Mouse (Mus musculus) heart, embryonic 15.5 days (tissue): ENCODE data around the gene Zfp575. TPM values are rescaled to one million over a fixed set of nuclear protein-coding genes. Genes with fewer than 3 reads are reported as not detected.
"Not testable (repeated sequence)": the region's sequence is repeated elsewhere in the genome, so short reads cannot be mapped to it uniquely, and the experiment has no call there.

Source experiments
- ATAC-seq: fragments of 200-750 bp; cut with Nextera tagmentation; replicated peaks from 2 replicates; pipeline ENCODE4 v1.8.0; 2017; ENCODE audit warnings: low read depth, moderate TSS enrichment; ENCODE audit not compliant: insufficient number of reproducible peaks, insufficient read depth, low FRiP score
- H3K27ac ChIP-seq: fragments of 300-500 bp; sonication (generic); 2 replicates; pipeline ENCODE4 v1.5.1; 2015; ENCODE audit warnings: mild to moderate bottlenecking, inconsistent platforms
- H3K27me3 ChIP-seq: fragments of 300-500 bp; sonication (generic); 2 replicates; pipeline ENCODE4 v1.6.1; 2015; ENCODE audit warnings: inconsistent platforms
- H3K36me3 ChIP-seq: fragments of 300-500 bp; sonication (generic); 2 replicates; pipeline ENCODE4 v1.6.1; 2015; ENCODE audit warnings: mild to moderate bottlenecking, inconsistent platforms
- H3K4me1 ChIP-seq: fragments of 300-500 bp; sonication (generic); replicated peaks from 2 replicates; pipeline ENCODE4 v1.6.1; 2015; ENCODE audit warnings: inconsistent platforms
- H3K4me2 ChIP-seq: fragments of 300-500 bp; sonication (generic); 2 replicates; pipeline ENCODE4 v1.6.1; 2015; ENCODE audit warnings: inconsistent platforms, mild to moderate bottlenecking, moderate library complexity
- H3K4me3 ChIP-seq: fragments of 300-500 bp; sonication (generic); 2 replicates; pipeline ENCODE4 v1.5.1; 2015; ENCODE audit warnings: mild to moderate bottlenecking, inconsistent platforms
- H3K9ac ChIP-seq: fragments of 300-500 bp; sonication (generic); 2 replicates; pipeline ENCODE4 v1.6.1; 2015; ENCODE audit warnings: mild to moderate bottlenecking, inconsistent platforms
- H3K9me3 ChIP-seq: fragments of 300-500 bp; sonication (generic); replicated peaks from 2 replicates; pipeline ENCODE4 v1.6.1; 2016; ENCODE audit warnings: inconsistent platforms
- WGBS: fragments of 180-500 bp; shearing (Covaris S2); methylation state at CpG from one replicate; pipeline ENCODE4 v1.1.7; 2015; ENCODE audit warnings: mixed read lengths; 5-methylcytosine and 5-hydroxymethylcytosine counted together
- polyA plus RNA-seq: library from polyadenylated mRNA; unstranded; fragments of >200 nt; fragmentation: Nextera tagmentation; extraction: Ambion mirVana; gene quantifications from 2 replicates; pipeline ENCODE4 v1.2.1, GENCODE M21; 2015

Gene Zfp575
- 0.92 and 1.4 TPM in 2 replicates for polyA plus RNA-seq

DNA sequence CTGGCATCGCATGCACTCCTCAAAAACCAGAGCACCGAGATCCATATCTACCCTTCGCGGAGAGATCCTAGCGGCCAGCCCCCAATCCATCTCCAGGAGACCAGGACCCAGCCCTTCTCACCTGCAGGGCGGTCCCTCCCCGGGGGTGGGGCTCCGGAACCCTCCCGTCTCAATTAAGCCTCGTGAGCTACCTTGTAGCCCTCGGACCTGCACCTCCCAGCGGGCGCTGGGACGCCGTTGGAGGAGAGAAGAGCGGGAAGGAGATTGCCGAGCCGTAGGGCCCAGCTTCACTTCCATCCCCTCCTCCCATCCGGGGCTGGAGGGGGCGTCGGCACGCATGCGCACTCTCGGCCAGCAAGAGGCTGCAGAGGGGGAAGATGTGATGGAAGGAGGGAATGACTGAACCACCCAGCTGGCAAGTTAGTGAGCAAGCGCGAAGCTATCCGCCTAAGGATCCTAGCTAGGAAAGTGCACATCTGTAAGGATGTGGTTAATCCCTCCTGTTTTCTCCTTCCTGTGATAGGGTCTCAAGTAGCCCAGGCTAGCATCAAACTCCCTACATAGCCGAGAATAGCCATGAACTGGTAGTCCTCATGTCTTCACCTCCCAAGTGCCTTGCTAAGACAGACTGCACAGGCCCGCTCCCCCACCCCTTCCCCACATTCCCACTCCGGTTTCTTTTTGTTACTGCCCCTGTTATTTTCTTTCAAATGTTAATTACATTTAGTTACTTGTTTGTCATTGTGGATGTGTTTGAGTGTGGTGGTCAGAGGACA lies at the start of gene Zfp575, which contains the start of gene Ethe1:
Gene Zfp575 (minus strand): TSS at position 312 of the 776 bp plus-strand sequence.
Gene Ethe1 (plus strand): TSS at position 214 of the 776 bp plus-strand sequence.
- Histone ChIP-seq H3K4me1 (peaks cover 10% of the 10 kb centered on the region), H3K4me3 (peak within 1 kb of the TSS; percentile 52), H3K27ac (no peak within 1 kb of the TSS), H3K36me3 (no peaks in the 10 kb centered on the region), H3K27me3 (peaks cover 38% of the 10 kb centered on the region), H3K9ac (peak within 1 kb of the TSS; percentile 47), H3K9me3 (no peaks in the 10 kb centered on the region), H3K4me2 (peak within 1 kb of the TSS; percentile 75)
- ATAC-seq, result peak; percentile 47; the same call in 1 of the 2 replicates
- 8% methylated on average over 29 of the region's 30 CpGs for WGBS

DNA sequence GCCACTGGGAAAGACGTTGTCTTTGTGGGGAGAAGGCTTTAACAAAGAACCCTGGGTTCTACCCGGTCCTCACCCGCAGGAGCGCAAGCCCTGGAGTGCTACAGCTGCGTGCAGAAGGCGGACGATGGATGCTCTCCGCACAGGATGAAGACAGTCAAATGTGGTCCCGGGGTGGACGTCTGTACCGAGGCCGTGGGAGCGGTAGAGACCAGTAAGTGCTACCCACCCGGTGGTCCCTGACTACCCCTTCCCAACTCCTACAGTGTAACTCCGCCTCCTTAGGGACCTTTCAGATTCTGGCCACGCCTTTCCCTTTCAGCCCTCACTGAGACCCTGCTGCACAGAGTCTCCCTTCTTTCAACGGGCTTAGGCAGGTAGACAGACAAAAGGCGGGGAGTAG lies 49.6 kb upstream of the Zfp575 start:
- H3K4me1 ChIP-seq, result peaks cover 11% of the 10 kb centered on the region
- no peak overlapping the region for H3K27ac ChIP-seq
- ATAC-seq, result no peak
- no peaks in the 10 kb centered on the region for H3K9me3 ChIP-seq
- H3K36me3 ChIP-seq, result no peaks in the 10 kb centered on the region
- WGBS, result 3% methylated on average over 18 of the region's 18 CpGs
- peaks cover 73% of the 10 kb centered on the region for H3K27me3 ChIP-seq
- no peak overlapping the region for H3K9ac ChIP-seq
- H3K4me3 ChIP-seq, result no peak overlapping the region; the same call in 1 of the 2 replicates
- no peak overlapping the region for H3K4me2 ChIP-seq

DNA sequence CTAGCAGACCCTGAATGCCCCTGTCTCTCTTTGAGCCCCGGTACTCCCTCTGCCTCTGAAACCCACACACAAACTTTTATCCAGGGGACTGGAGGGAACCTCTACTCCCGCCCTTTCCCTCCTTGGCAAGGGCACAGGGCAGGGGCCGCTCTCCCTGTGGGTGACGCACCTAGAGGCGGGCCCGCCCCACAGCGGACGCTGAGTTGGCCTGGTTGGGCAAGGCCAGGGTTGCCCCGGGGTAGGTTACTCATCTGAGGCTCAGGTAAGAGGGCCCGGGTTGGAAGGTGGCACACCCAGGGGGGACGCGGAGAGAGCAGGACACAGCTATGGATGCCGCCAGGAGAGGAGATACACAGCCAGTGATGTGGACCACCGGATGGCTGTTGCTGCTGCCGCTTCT lies 48.8 kb upstream of the Zfp575 start, which contains the start of gene Lypd3:
Gene Lypd3 (plus strand): TSS at position 287 of the 400 bp plus-strand sequence.
- no peak for ATAC-seq
- H3K9ac ChIP-seq, result no peak within 1 kb of the TSS
- H3K27me3 ChIP-seq, result peaks cover 67% of the 10 kb centered on the region
- peaks cover 11% of the 10 kb centered on the region for H3K4me1 ChIP-seq
- no peak within 1 kb of the TSS; the same call in 1 of the 2 replicates for H3K4me3 ChIP-seq
- H3K36me3 ChIP-seq, result no peaks in the 10 kb centered on the region
- H3K27ac ChIP-seq, result no peak within 1 kb of the TSS
- WGBS, result 20% methylated on average over 15 of the region's 15 CpGs
- H3K4me2 ChIP-seq, result no peak within 1 kb of the TSS
- no peaks in the 10 kb centered on the region for H3K9me3 ChIP-seq

DNA sequence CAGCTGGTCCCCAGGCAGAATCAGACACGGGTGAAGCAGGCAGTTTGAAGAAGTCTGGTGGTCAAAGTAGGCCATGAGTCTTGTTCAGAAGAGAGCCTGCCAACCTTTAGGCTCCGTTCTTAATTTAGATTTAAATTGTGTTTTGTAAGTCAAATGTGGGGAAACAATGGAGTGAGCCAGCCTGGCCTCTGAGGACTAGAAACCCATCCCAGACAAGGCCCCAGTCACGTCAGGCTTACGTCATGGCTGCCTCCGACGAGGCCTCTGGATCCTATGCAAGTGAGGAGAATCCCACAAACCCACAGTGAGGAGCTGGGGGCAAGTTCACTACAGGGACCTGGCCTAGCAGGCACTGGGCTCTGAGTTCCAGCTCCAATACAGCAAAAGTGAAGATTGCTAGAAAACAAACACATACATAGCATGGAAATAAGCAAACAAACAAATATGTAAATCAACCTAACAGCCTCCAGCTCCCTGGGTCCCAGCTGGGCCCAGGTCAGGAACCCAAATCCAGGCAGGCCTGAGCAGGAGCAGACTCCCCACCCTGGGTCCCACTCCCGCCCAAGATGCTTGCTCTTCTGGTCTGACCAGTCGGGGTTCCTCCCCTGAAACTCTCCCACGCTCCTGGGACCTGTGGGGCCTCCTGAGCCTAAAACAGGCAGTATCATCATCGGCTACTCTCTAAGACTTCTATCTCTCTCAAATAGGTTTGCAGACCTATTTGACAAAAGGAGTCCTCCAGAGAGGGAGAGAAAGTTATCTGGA lies 42.9 kb upstream of the Zfp575 start:
- no peak for ATAC-seq
- no peak overlapping the region for H3K27ac ChIP-seq
- 80% methylated on average over 10 of the region's 10 CpGs for WGBS

DNA sequence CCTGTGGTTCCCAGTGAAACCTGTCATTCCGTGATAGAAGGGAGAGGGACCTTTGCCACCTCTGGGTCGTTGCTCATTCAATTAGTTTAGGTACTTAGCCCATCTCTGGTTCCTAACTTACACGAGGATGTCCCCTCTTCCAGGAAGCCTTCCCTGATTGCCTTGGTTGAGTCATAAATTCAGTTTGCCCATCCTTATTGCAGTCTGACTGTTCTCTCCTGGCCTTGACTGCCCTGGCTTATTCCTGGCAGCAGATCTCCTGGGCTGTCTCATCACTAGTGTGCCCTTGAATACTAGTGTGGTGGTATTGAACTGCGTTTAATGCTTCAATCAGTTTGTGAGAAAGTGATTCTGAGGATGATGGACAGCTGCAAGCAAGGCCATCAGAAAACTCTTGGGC lies 42.2 kb upstream of the Zfp575 start:
- peaks cover 4% of the 10 kb centered on the region; the same call in 1 of the 2 replicates for H3K27me3 ChIP-seq
- no peaks in the 10 kb centered on the region for H3K36me3 ChIP-seq
- 75% methylated on average over 4 of the region's 4 CpGs for WGBS
- no peak overlapping the region for H3K4me3 ChIP-seq
- no peak for ATAC-seq
- no peak overlapping the region for H3K27ac ChIP-seq
- no peak overlapping the region for H3K4me2 ChIP-seq
- no peak overlapping the region for H3K9ac ChIP-seq
- H3K4me1 ChIP-seq, result peaks cover 5% of the 10 kb centered on the region
- no peaks in the 10 kb centered on the region for H3K9me3 ChIP-seq

More for the DNA sequence above, 42.9 kb upstream of the Zfp575 start:
- Histone ChIP-seq H3K36me3 (no peaks in the 10 kb centered on the region), H3K4me2 (no peak overlapping the region), H3K9ac (no peak overlapping the region), H3K4me3 (no peak overlapping the region), H3K27me3 (peaks cover 8% of the 10 kb centered on the region; the same call in 1 of the 2 replicates), H3K4me1 (peaks cover 5% of the 10 kb centered on the region), H3K9me3 (no peaks in the 10 kb centered on the region)

DNA sequence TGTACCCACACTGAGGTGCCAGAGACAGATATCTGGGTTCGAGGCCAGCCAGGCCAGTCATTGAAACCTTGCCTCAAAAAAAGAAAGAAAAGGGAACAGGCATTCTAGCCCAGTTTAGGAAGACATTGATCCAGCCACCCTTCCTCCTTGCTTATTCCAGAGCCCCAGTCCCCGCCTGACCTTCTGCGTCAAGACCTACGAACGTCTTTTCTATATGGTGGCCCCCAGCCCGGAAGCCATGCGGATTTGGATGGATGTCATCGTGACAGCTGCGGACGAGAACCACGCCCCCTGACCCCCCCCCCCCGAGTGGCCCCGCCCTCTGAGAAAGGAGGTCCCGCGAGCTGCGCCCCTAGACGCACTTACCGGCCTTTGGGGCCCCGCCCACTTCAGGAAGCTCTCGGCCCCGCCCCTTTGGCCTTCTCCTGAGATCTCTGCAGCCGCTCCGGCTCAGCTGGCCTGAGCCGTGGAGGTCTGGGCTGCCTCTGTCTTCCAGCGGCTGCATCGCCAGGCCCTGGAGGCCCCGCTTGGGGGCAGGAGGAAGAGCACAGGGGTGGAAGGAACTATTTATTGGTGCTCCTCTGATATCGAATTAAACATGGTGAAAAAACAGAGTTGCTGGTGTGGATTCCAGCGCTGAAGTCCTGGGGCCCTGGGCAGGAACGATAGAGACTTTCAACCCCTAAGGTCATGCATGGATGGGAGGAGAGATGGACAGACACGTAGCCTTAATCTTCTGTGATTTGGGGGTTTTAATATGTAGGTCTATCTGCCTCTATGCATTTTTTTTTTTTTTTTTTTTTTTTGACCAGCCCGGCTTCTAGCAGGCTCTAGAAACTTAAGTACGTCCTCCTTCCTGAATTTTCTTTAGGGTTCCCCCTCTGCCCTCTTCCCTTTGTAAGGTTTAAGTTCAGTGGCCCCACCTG lies 41.5 kb upstream of the Zfp575 start:
- H3K36me3 ChIP-seq, result no peaks in the 10 kb centered on the region
- H3K4me3 ChIP-seq, result peak overlapping the region; percentile 40
- 0 out of 2 replicates have a peak overlapping the region, but pooled peaks have one; percentile 33 for H3K27ac ChIP-seq
- peak; percentile 87 for ATAC-seq
- peak overlapping the region; percentile 49 for H3K9ac ChIP-seq
- peak overlapping the region; percentile 69 for H3K4me2 ChIP-seq
- H3K27me3 ChIP-seq, result no peaks in the 10 kb centered on the region
- 8% methylated on average over 33 of the region's 33 CpGs for WGBS
- no peaks in the 10 kb centered on the region for H3K9me3 ChIP-seq
- peaks cover 5% of the 10 kb centered on the region for H3K4me1 ChIP-seq

DNA sequence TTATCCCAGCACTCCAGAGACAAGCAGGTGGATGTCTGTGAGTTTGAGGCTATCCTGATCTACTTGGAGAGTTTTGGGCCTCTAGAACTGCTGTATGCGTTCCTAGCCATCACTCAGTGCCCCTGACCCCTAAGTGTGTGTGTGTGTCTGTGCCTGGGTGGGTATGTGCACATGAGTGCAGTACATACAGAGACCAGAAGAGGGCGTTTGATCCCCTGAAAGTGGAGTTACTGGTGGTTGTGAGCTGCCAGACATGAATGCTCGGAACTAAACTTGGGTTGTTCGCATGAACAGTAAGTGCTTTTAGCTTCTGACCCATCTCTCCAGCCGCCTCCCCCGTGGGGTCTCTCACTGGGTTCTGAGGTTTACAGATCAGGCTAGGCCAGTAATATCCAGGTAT lies 35.5 kb upstream of the Zfp575 start:
- no peak for ATAC-seq
- Histone ChIP-seq H3K36me3 (no peaks in the 10 kb centered on the region), H3K4me2 (no peak overlapping the region), H3K4me1 (no peaks in the 10 kb centered on the region), H3K9ac (no peak overlapping the region), H3K9me3 (no peaks in the 10 kb centered on the region), H3K4me3 (no peak overlapping the region), H3K27me3 (0 out of 2 replicates have a peak, but pooled peaks cover 5% of the 10 kb centered on the region), H3K27ac (no peak overlapping the region)
- 76% methylated on average over 6 of the region's 6 CpGs for WGBS

DNA sequence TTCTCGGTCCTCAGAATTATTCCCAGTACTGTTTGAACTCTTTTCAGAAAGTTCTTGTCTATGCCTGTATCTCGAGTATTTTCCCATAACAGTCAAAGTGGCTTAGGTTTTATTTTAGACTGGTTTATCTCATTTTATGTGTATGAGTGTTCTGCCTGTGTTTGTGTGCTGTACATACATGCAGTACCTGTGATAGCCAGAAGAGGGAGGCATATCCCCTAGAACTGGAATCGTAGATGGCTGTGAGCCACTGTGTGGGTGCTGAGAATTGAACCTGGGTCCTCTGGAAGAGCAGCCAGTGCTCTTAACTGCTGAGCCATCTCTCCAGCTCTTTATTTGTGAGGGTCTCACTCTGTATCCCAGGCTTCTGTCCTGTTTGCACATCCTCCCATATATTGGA lies 33.8 kb upstream of the Zfp575 start:
- Histone ChIP-seq H3K9ac (no peak overlapping the region), H3K27ac (no peak overlapping the region), H3K4me2 (no peak overlapping the region), H3K4me1 (no peaks in the 10 kb centered on the region), H3K36me3 (no peaks in the 10 kb centered on the region), H3K27me3 (0 out of 2 replicates have a peak, but pooled peaks cover 5% of the 10 kb centered on the region), H3K9me3 (no peaks in the 10 kb centered on the region), H3K4me3 (no peak overlapping the region)
- 77% methylated on average over 3 of the region's 3 CpGs for WGBS
- no peak for ATAC-seq

DNA sequence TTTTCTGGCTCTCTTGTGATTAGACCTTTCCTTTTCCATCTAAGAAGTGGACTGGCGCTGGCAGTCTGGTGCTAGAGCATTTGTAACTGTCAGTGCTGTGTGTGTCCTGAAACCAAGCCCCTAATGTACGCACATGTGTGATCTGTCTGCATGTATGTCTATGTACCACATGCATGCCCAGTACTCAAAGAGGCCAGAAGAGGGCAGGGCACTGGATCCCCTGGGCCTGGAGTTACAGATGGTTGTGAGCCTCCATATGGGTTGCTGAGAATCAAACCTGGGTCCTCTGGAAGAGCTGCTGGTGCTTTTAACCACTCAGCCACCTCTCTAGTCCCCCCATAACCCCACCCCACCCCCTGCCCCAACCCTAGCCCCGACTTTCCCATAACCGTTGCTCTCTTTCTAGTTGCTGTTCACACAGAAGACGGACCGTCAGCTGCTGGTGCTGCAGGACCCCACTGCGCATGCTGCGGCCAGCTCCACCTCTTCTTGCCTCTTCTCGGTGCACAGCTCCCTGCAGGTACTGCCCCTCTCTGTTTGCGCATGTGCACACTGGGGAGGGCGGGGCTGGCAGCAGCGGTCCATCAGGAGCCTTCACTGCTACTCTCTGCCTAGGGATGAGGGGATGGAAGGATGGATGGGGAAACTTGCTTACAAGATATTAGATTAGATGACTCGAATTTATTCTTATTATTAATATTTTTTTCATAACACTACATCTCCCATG lies 32.4 kb upstream of the Zfp575 start:
- H3K4me2 ChIP-seq, result no peak overlapping the region
- H3K9ac ChIP-seq, result no peak overlapping the region
- 55% methylated on average over 13 of the region's 13 CpGs for WGBS
- H3K4me1 ChIP-seq, result no peaks in the 10 kb centered on the region
- peaks cover 7% of the 10 kb centered on the region; the same call in 1 of the 2 replicates for H3K27me3 ChIP-seq
- H3K9me3 ChIP-seq, result no peaks in the 10 kb centered on the region
- ATAC-seq, result no peak
- no peaks in the 10 kb centered on the region for H3K36me3 ChIP-seq
- no peak overlapping the region for H3K4me3 ChIP-seq
- H3K27ac ChIP-seq, result no peak overlapping the region

DNA sequence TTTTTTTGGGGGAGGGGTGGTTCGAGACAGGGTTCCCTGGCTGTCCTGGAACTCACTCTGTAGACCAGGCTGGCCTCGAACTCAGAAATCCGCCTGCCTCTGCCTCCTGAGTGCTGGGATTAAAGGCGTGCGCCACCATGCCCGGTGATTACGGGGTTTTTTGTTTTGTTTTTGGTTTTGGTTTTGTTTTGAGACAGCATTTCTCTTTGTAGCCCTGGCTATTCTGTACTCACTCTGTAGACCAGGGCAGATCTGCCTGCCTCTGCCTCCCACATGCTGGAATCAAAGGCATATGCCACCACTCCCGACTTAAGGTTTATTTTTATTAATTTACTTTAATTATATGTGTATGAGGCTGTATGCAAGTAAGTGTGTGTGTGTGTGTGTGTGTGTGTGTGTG lies 30.9 kb upstream of the Zfp575 start:
- H3K4me1 ChIP-seq, H3K4me3 ChIP-seq, H3K4me2 ChIP-seq, ATAC-seq, H3K27ac ChIP-seq, H3K9ac ChIP-seq, H3K36me3 ChIP-seq, H3K9me3 ChIP-seq: not testable (repeated sequence)
- peaks cover 10% of the 10 kb centered on the region for H3K27me3 ChIP-seq
- 86% methylated on average over 8 of the region's 8 CpGs for WGBS
